Mouse (Mus musculus) cerebellum, adult 2 months (tissue): ENCODE data around the gene Tmc4.

Source experiments
- CTCF ChIP-seq: fragments of 200-500 bp; IDR thresholded peaks from 2 replicates; pipeline ENCODE4 v1.5.1; 2011; ENCODE audit warnings: low read depth, mild to moderate bottlenecking, control low read depth, low read length, moderate library complexity, borderline replicate concordance; ENCODE audit not compliant: insufficient read depth
- POLR2A ChIP-seq: fragments of 200-500 bp; IDR thresholded peaks from 2 replicates; pipeline ENCODE4 v1.6.1; 2011; ENCODE audit warnings: low read length, control low read depth, borderline replicate concordance; ENCODE audit not compliant: insufficient read depth

DNA sequence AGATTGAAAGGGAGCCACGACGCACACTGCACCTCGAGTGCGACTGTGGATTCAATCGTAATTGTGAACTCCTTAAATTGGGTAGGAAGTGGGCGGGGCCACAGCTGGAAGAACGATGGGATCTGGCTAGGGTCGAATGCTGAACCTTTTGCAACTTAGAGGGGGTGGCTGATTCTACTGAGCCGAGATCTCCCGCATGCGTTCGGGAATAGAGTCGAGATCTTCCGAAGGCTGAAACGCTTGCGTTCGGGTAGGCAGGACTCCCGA is 16.4 kb upstream of the Tmc4 start:
- TF ChIP-seq CTCF = no peak
- no peak for TF ChIP-seq POLR2A
